ENCODE assay signal across 9 mouse cellular contexts in genomic region chr7:45870282-45871058, GRCm38 (mm10). TPM values are rescaled to one million over a fixed set of nuclear protein-coding genes. Genes with fewer than 3 reads are reported as not detected.
DNase-seq lines count a peak whose midpoint lies in the region; ATAC-seq lines count a peak whose summit lies in the region.
"Had no signal": no experiment of that assay in that cellular context is flagged by ENCODE, and none has a peak within 500 bp of the region (broad histone marks: within the 10 kb centered on the region; RNA-seq: fewer than 3 reads in every experiment).

No protein-coding gene starts in this region.

- ATAC-seq in hindbrain, embryonic 16.5 days, result peak; percentile 7

- H3K4me3 ChIP-seq in hindbrain, embryonic 16.5 days (ENCODE audit: low read length), result peak overlapping the region; percentile 72
- H3K4me3 ChIP-seq: erythroblast, embryonic 14.5 days had no signal

- under 1% methylated on average over 30 of the region's 30 CpGs for WGBS in hindbrain, embryonic 16.5 days

- DNase-seq in embryo, embryonic 10.5 days (ENCODE audit: low spot score), result peak; percentile 10
- no peak for DNase-seq in embryo, embryonic 9.5 days (ENCODE audit: extremely low spot score)
- peak; percentile 44 for DNase-seq in right cerebral cortex, postnatal 14 days
- DNase-seq in right cerebral cortex, adult 18-20 months, result no peak
- peak; percentile 49 for DNase-seq in neural tube, embryonic 10.5 days (ENCODE audit: extremely low spot score, low spot score)
- DNase-seq in gastrocnemius, adult 8-10 months (ENCODE audit: low spot score in 2 of 2), result no peak
- DNase-seq in urinary bladder, postnatal 36 days (ENCODE audit: low spot score in 2 of 2), result no peak

- peaks cover 53% of the 10 kb centered on the region for H3K4me1 ChIP-seq in hindbrain, embryonic 16.5 days (ENCODE audit: control insufficient read depth, insufficient read depth, low read depth, low read length)

- peak overlapping the region; percentile 79 for H3K4me2 ChIP-seq in hindbrain, embryonic 16.5 days (ENCODE audit: low read length)

- H3K27ac ChIP-seq in hindbrain, embryonic 16.5 days (ENCODE audit: low read depth, low read length), result peak overlapping the region; percentile 60

- H3K9me3 ChIP-seq in hindbrain, embryonic 16.5 days (ENCODE audit: control insufficient read depth, low read length), result no peaks in the 10 kb centered on the region

- peak overlapping the region; percentile 84 for H3K9ac ChIP-seq in hindbrain, embryonic 16.5 days (ENCODE audit: low read depth, low read length)

- H3K36me3 ChIP-seq in hindbrain, embryonic 16.5 days (ENCODE audit: control insufficient read depth, insufficient read depth, low read length), result no peaks in the 10 kb centered on the region

- no peaks in the 10 kb centered on the region for H3K27me3 ChIP-seq in hindbrain, embryonic 16.5 days (replicated peaks; ENCODE audit: control insufficient read depth, insufficient read depth, low read length)

RNA-seq across cellular contexts. Expression of gene Kdelr1, which starts 2.1 kb away (rescaled TPM):
- polyA plus RNA-seq in hindbrain, embryonic 16.5 days (2015; fragmentation: Nextera tagmentation; extraction: Ambion mirVana), result 54.5 and 55.7 TPM in 2 replicates
- 10 to 100 TPM; 68.0 to 73.7 (median 70.1) TPM for total RNA-seq in gastrocnemius, adult 8-10 months (2022)

RNA-seq across cellular contexts. Expression of gene Grin2d, which starts 7.7 kb away (rescaled TPM):
- polyA plus RNA-seq in hindbrain, embryonic 16.5 days (2015; fragmentation: Nextera tagmentation; extraction: Ambion mirVana), result 3.3 and 3.4 TPM in 2 replicates
- under 1 TPM in 2 of 4 experiments, not detected in 2; 0.07 to 0.11 TPM for total RNA-seq in gastrocnemius, adult 8-10 months (2022)

RNA-seq across cellular contexts. Expression of gene Syngr4, which starts 26.0 kb away (rescaled TPM):
- 0.22 TPM in 1 of 2 replicates, not detected in the other for polyA plus RNA-seq in hindbrain, embryonic 16.5 days (2015; fragmentation: Nextera tagmentation; extraction: Ambion mirVana)
- total RNA-seq in gastrocnemius, adult 8-10 months (2022), result not detected

RNA-seq across cellular contexts. Expression of gene Tmem143, which starts 26.3 kb away (rescaled TPM):
- 6.5 and 8.2 TPM in 2 replicates for polyA plus RNA-seq in hindbrain, embryonic 16.5 days (2015; fragmentation: Nextera tagmentation; extraction: Ambion mirVana)
- total RNA-seq in gastrocnemius, adult 8-10 months (2022), result 10 to 100 TPM; 52.6 to 67.7 (median 56.3) TPM

RNA-seq across cellular contexts. Expression of gene Grwd1, which starts 39.7 kb away (rescaled TPM):
- 44.0 and 46.7 TPM in 2 replicates for polyA plus RNA-seq in hindbrain, embryonic 16.5 days (2015; fragmentation: Nextera tagmentation; extraction: Ambion mirVana)
- total RNA-seq in gastrocnemius, adult 8-10 months (2022), result 10 to 100 TPM; 15.5 to 17.3 (median 16.1) TPM

Comparison
In these comparisons a context has a peak if more than half of its experiments do, and no peak if none do; other contexts are left out.
1. DNase-seq: peak in embryo, embryonic 10.5 days (single experiment), right cerebral cortex, postnatal 14 days (single experiment) and neural tube, embryonic 10.5 days (single experiment); none in embryo, embryonic 9.5 days (single experiment), right cerebral cortex, adult 18-20 months (single experiment), gastrocnemius, adult 8-10 months (0 of 2) and urinary bladder, postnatal 36 days (0 of 2).